Mouse (Mus musculus) kidney, postnatal 0 days (tissue): ENCODE measurements at regions not wholly inside any gene's neighbourhood (a gene's known extent, or its start where the extent isn't known, plus 50 kb on each side); places are given as distances from the start of the nearest gene placed in this dataset. TPM values are rescaled to one million over a fixed set of nuclear protein-coding genes. Genes with fewer than 3 reads are reported as not detected.

Source experiments
- ATAC-seq: fragments of 200-750 bp; cut with Nextera tagmentation; replicated peaks from 2 replicates; pipeline ENCODE4 v1.8.0; 2017; ENCODE audit warnings: low read depth, moderate number of reproducible peaks, moderate TSS enrichment, moderate library complexity; ENCODE audit not compliant: low FRiP score
- DNase-seq: peaks from one replicate; pipeline ENCODE4 v3.0.0-alpha.2; 2016; ENCODE audit warnings: low spot score
- H3K27ac ChIP-seq: fragments of 300-500 bp; sonication (generic); 2 replicates; pipeline ENCODE4 v1.5.1; 2014; ENCODE audit warnings: mild to moderate bottlenecking
- H3K27me3 ChIP-seq: fragments of 300-500 bp; sonication (generic); 2 replicates; pipeline ENCODE4 v1.6.1; 2014; ENCODE audit warnings: low read length, mixed read lengths; ENCODE audit not compliant: insufficient read depth
- H3K36me3 ChIP-seq: fragments of 300-500 bp; sonication (generic); 2 replicates; pipeline ENCODE4 v1.6.1; 2014; ENCODE audit warnings: low read length, mixed read lengths; ENCODE audit not compliant: insufficient read depth
- H3K4me1 ChIP-seq: fragments of 300-500 bp; sonication (generic); replicated peaks from 2 replicates; pipeline ENCODE4 v1.6.1; 2014; ENCODE audit warnings: antibody characterized with exemption, low read length, mixed read lengths; ENCODE audit not compliant: insufficient read depth
- H3K4me2 ChIP-seq: fragments of 300-500 bp; sonication (generic); 2 replicates; pipeline ENCODE4 v1.6.1; 2014; ENCODE audit warnings: mild to moderate bottlenecking, low read length, moderate library complexity, mixed read lengths
- H3K4me3 ChIP-seq: fragments of 300-500 bp; sonication (generic); replicated peaks from 2 replicates; pipeline ENCODE4 v1.5.1; 2014; ENCODE audit warnings: low read depth, low read length
- H3K9ac ChIP-seq: fragments of 300-500 bp; sonication (generic); 2 replicates; pipeline ENCODE4 v1.6.1; 2014; ENCODE audit warnings: low read depth, low read length
- H3K9me3 ChIP-seq: fragments of 300-500 bp; sonication (generic); replicated peaks from 2 replicates; pipeline ENCODE4 v1.6.1; 2016; ENCODE audit warnings: low read length, inconsistent platforms, mixed read lengths
- CTCF ChIP-seq: IDR thresholded peaks from 2 replicates; pipeline ENCODE4 v1.5.1; 2016; ENCODE audit warnings: antibody characterized with exemption, low read depth, mild to moderate bottlenecking, moderate library complexity
- WGBS: fragments of 180-500 bp; shearing (Covaris S2); extraction: QIAGEN DNeasy Blood & Tissue Kit; methylation state at CpG from one replicate; pipeline ENCODE4 v1.1.7; 2014; 5-methylcytosine and 5-hydroxymethylcytosine counted together
- microRNA-seq: library from miRNA; unstranded; fragments of <30 nt; microRNA quantifications from one replicate; pipeline ENCODE4, GENCODE M21; 2016

DNA sequence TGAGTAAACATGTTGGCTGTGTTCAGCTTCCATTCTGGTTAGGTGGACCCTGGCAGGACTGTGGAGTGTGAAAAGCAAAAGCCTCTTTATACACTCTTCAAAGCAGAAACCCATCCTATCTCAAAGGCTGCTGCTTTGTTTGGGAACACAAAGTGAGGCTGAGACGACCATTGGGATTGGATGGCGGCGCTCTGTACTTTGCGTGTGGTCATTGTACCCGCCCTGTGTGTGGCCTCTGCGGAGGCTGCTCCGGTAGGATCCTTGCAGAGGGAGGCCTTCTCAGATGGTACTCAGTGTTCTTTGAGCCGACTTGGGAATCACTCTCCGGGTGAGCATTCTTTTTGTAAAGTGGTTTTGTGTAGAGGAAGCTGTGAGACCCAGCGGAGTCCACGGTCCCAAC is 786.8 kb downstream of the Bcl11a start:
- no peak overlapping the region for H3K27ac ChIP-seq
- 86% methylated on average over 11 of the region's 11 CpGs for WGBS
- no peak overlapping the region for H3K9ac ChIP-seq
- TF ChIP-seq CTCF, result no peak
- H3K9me3 ChIP-seq, result no peaks in the 10 kb centered on the region
- H3K36me3 ChIP-seq, result no peaks in the 10 kb centered on the region
- no peak overlapping the region for H3K4me2 ChIP-seq
- ATAC-seq, result no peak
- no peaks in the 10 kb centered on the region for H3K27me3 ChIP-seq
- no peaks in the 10 kb centered on the region for H3K4me1 ChIP-seq
- no peak for DNase-seq
- no peak overlapping the region for H3K4me3 ChIP-seq

DNA sequence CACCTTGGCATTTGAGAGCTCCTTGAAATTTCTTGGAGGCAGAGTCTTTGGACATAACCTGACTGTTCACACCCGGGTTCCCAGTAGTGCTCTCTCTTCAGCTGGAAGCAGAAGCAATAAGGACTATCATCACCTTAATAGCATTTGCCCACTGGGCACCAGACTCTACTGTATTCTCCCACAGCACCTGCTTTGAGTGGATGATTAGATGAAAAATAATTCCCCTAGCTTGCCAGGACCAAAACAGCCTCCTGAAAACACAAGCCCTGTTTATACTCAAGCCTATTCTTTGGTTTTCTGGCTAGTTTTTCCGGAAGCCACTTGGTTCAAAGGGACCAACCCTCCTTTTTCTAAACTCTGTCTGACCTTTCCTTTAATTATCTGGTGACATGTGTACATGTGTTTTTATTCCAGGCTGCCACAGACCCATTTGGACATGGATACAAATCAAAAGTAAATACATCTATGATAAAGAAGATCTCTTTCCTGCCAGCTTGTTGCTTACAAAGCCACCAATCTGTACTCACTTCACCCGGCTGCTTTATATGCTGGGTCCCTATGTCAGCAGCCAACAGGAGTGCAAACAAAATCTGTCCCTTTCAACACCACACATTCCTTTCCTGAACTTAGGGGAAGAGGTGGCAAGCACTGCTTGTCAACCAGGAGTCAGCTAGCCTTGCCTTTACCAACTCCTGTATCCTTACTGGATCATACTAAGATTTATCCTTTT is 787.4 kb downstream of the Bcl11a start:
- DNase-seq (no peak), ATAC-seq (no peak)
- H3K27ac ChIP-seq, result no peak overlapping the region
- no peaks in the 10 kb centered on the region for H3K4me1 ChIP-seq
- H3K4me3 ChIP-seq, result no peak overlapping the region
- no peak for TF ChIP-seq CTCF
- 68% methylated on average over 3 of the region's 3 CpGs for WGBS
- no peaks in the 10 kb centered on the region for H3K9me3 ChIP-seq
- H3K4me2 ChIP-seq, result no peak overlapping the region
- H3K27me3 ChIP-seq, result no peaks in the 10 kb centered on the region
- no peak overlapping the region for H3K9ac ChIP-seq
- no peaks in the 10 kb centered on the region for H3K36me3 ChIP-seq

Small RNA genes in the stretch of these regions (microRNA-seq; reads per million reads assigned to microRNA genes)
- gene Gm25507, result not detected
